Comparison of ENCODE assay signal across 8 mouse cellular contexts in the genomic region with DNA sequence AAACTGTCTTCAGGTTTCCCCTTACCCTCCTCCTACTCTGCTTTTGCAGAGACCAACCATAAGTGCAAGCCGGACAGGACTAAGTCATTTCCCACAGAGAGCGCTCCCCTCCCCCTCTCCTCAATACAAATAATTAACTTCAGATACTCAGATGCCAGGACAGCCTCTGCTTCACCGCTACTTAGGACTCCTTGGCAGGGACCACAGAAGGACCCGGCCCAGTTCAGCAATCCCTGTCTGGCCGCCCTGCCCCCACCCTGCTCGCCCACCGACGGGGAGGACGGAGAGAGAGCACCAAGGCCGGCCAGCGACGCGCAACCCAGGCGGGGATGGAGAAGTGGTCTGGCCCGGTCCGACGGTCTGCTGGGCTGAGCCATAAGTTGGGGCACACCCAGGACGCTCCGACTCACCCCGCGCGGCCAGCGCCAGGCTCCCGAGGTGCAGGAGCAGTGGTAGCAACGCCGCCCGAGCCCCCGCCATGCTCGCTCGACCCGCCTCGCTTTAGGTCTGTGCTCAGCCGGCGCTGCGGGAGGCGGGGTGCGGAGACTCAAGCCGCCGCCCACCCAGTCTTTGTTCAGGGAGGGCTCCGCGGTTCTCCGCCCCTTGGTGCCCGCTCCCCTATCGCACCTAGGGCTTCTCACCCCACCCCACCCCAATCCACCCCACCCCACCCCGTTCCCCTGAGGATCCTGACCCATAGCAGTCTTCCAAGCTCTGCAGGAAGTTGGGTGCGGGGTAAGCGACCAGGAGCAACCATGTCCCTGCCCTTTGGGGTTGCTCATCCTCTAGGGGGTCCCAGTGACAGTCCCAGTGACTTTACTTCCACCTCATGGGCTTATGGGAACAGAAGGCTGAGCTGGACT. TPM values are rescaled to one million over a fixed set of nuclear protein-coding genes. Genes with fewer than 3 reads are reported as not detected.
DNase-seq lines count a peak whose midpoint lies in the region; ATAC-seq and TF ChIP-seq lines count a peak whose summit lies in the region.

Gene Kcp, minus strand, starts transcription at position 506 of the 863 bp plus-strand sequence.

- WGBS in kidney, postnatal 0 days = 1% methylated on average over 47 of the region's 47 CpGs
- WGBS in midbrain, embryonic 14.5 days = 1% methylated on average over 44 of the region's 47 CpGs

- peak within 1 kb of the TSS; percentile 48 for H3K4me3 ChIP-seq in erythroblast, embryonic 14.5 days (replicated peaks)
- peak within 1 kb of the TSS; percentile 51 for H3K4me3 ChIP-seq in kidney, postnatal 0 days (replicated peaks; ENCODE audit: low read depth, low read length)
- H3K4me3 ChIP-seq in midbrain, embryonic 14.5 days (replicated peaks; ENCODE audit: low read depth, low read length) = peak within 1 kb of the TSS; percentile 40

- peak; percentile 28 for DNase-seq in Muller cell, postnatal 12 days (ENCODE audit: inconsistent ontology term)
- DNase-seq in kidney, postnatal 0 days (ENCODE audit: low spot score) = peak; percentile 74
- DNase-seq in midbrain, embryonic 14.5 days = peak; percentile 65
- no peak for DNase-seq in frontal cortex, postnatal 10 days (ENCODE audit: low spot score in 2 of 2)
- DNase-seq in spleen, postnatal 10 days (ENCODE audit: low spot score in 2 of 2) = no peak

- no peaks in the 10 kb centered on the region for H3K9me3 ChIP-seq in erythroblast, embryonic 14.5 days (ENCODE audit: control insufficient read depth, low read length)
- H3K9me3 ChIP-seq in kidney, postnatal 0 days (replicated peaks; ENCODE audit: low read length) = no peaks in the 10 kb centered on the region
- H3K9me3 ChIP-seq in midbrain, embryonic 14.5 days (ENCODE audit: control insufficient read depth, low read length) = no peaks in the 10 kb centered on the region

- no peaks in the 10 kb centered on the region for H3K36me3 ChIP-seq in erythroblast, embryonic 14.5 days (ENCODE audit: control insufficient read depth)
- no peaks in the 10 kb centered on the region for H3K36me3 ChIP-seq in kidney, postnatal 0 days (ENCODE audit: insufficient read depth, low read length)
- no peaks in the 10 kb centered on the region for H3K36me3 ChIP-seq in midbrain, embryonic 14.5 days (ENCODE audit: control insufficient read depth, insufficient read depth, low read length)

- H3K9ac ChIP-seq in kidney, postnatal 0 days (ENCODE audit: low read depth, low read length) = peak within 1 kb of the TSS; percentile 59; the same call in 1 of the 2 replicates
- peak within 1 kb of the TSS; percentile 47 for H3K9ac ChIP-seq in midbrain, embryonic 14.5 days (replicated peaks; ENCODE audit: low read length)

- peak within 1 kb of the TSS; percentile 75 for H3K4me2 ChIP-seq in kidney, postnatal 0 days (ENCODE audit: low read length)
- H3K4me2 ChIP-seq in midbrain, embryonic 14.5 days (ENCODE audit: low read length) = peak within 1 kb of the TSS; percentile 67

- no peak for ATAC-seq in erythroblast, adult 5-6 weeks (replicated peaks; ENCODE audit: low FRiP score, poor library complexity, severe bottlenecking)
- ATAC-seq in granulocyte monocyte progenitor cell, adult 5-6 weeks (replicated peaks; ENCODE audit: poor library complexity, severe bottlenecking) = peak; percentile 44
- peak; percentile 72 for ATAC-seq in kidney, postnatal 0 days (replicated peaks; ENCODE audit: low FRiP score, low read depth)
- peak; percentile 50 for ATAC-seq in midbrain, embryonic 14.5 days (ENCODE audit: low FRiP score, low TSS enrichment)

- peaks cover 54% of the 10 kb centered on the region for H3K27me3 ChIP-seq in erythroblast, embryonic 14.5 days (ENCODE audit: control insufficient read depth)
- H3K27me3 ChIP-seq in kidney, postnatal 0 days (ENCODE audit: insufficient read depth, low read length) = no peaks in the 10 kb centered on the region
- peaks cover 30% of the 10 kb centered on the region; the same call in 1 of the 2 replicates for H3K27me3 ChIP-seq in midbrain, embryonic 14.5 days (ENCODE audit: control insufficient read depth, insufficient read depth, low read length)

- H3K27ac ChIP-seq in kidney, postnatal 0 days = peak within 1 kb of the TSS; percentile 1; the same call in 1 of the 2 replicates
- no peak within 1 kb of the TSS for H3K27ac ChIP-seq in midbrain, embryonic 14.5 days (replicated peaks; ENCODE audit: low read depth, low read length)

- peaks cover 4% of the 10 kb centered on the region for H3K4me1 ChIP-seq in erythroblast, embryonic 14.5 days (ENCODE audit: control insufficient read depth)
- H3K4me1 ChIP-seq in kidney, postnatal 0 days (replicated peaks; ENCODE audit: insufficient read depth, low read length) = 0 out of 2 replicates have a peak, but pooled peaks cover 8% of the 10 kb centered on the region
- peaks cover 8% of the 10 kb centered on the region; the same call in 1 of the 2 replicates for H3K4me1 ChIP-seq in midbrain, embryonic 14.5 days (ENCODE audit: control insufficient read depth, insufficient read depth, low read length)

- no peak for TF ChIP-seq CTCF in kidney, postnatal 0 days (IDR thresholded peaks at IDR 0.05; ENCODE audit: low read depth)

RNA-seq across cellular contexts. Expression of gene Kcp, which starts in this region (rescaled TPM):
- 0.01 and 0.11 TPM in 2 replicates for polyA plus RNA-seq in erythroblast, embryonic 14.5 days (2012)
- total RNA-seq in erythroblast, adult 5-6 weeks (2015; ENCODE audit: low replicate concordance) = not detected in 2 replicates
- not detected in 2 replicates for total RNA-seq in erythroblast, adult 5-6 weeks (2017; ENCODE audit: low replicate concordance)
- not detected in 2 replicates for total RNA-seq in granulocyte monocyte progenitor cell, adult 5-6 weeks (2014; fragmentation: Nextera tagmentation)
- 0.15 and 0.22 TPM in 2 replicates for total RNA-seq in granulocyte monocyte progenitor cell, adult 5-6 weeks (2017)
- polyA plus RNA-seq in kidney, postnatal 0 days (2015; fragmentation: Nextera tagmentation; extraction: Ambion mirVana) = 17.1 and 19.1 TPM in 2 replicates
- 11.6 and 12.1 TPM in 2 replicates for polyA plus RNA-seq in midbrain, embryonic 14.5 days (2014; fragmentation: Nextera tagmentation; extraction: Ambion mirVana)

Comparison
In these comparisons a context has a peak if more than half of its experiments do, and no peak if none do; other contexts are left out.
1. RNA of gene Kcp (polyA plus RNA-seq): 17.1 to 19.1 TPM in kidney, postnatal 0 days and 11.6 to 12.1 TPM in midbrain, embryonic 14.5 days; 0.01 to 0.11 TPM in erythroblast, embryonic 14.5 days; every median in the first group is over 10 times any median in the second.
2. Peak in ATAC-seq in granulocyte monocyte progenitor cell, adult 5-6 weeks; RNA of the gene not detected or under 1 TPM.
3. DNase-seq: peak in Muller cell, postnatal 12 days (single experiment), kidney, postnatal 0 days (single experiment) and midbrain, embryonic 14.5 days (single experiment); none in frontal cortex, postnatal 10 days (0 of 2) and spleen, postnatal 10 days (0 of 2).
4. Peak in every context shown above with its lines, with median percentiles within 50 percentile points of each other: H3K4me3 ChIP-seq.